Mouse (Mus musculus): ENCODE measurements at regions not wholly inside any gene's neighbourhood (a gene's known extent, or its start where the extent isn't known, plus 50 kb on each side); places are given as distances from the start of the nearest gene placed in this dataset.
"Not testable (repeated sequence)": the region's sequence is repeated elsewhere in the genome, so short reads cannot be mapped to it uniquely, and the experiment has no call there.

DNA sequence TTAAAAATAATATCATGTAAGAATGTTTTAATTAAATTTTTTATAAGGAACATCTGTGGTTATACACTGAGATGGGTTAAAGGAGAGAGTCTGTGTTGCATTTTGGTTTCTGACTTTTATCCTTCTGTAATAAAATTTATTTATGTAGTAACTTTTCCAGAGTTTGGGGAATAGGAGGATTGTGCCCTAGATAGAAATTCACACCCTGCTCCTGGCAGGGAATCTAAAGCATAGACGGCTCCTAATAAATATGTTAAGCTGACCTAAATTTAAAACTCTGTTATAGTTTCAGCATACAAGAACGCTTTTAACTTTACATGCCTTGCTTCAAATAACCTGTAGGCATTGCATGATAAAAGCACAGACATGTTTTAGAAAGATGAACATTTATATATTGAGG is 618.7 kb upstream of the Negr1 start:
- H3K36me3 ChIP-seq (ENCODE audit: control insufficient read depth, insufficient read depth), result no peaks in the 10 kb centered on the region
- no peak overlapping the region for H3K4me2 ChIP-seq (ENCODE audit: low read length)
- H3K27me3 ChIP-seq (replicated peaks; ENCODE audit: control insufficient read depth, insufficient read depth, low read length), result no peaks in the 10 kb centered on the region
- ATAC-seq, result no peak
- no peak overlapping the region for H3K27ac ChIP-seq (ENCODE audit: low read length)
- no peaks in the 10 kb centered on the region for H3K4me1 ChIP-seq (replicated peaks; ENCODE audit: control insufficient read depth, insufficient read depth, low read length)
- H3K9ac ChIP-seq (replicated peaks; ENCODE audit: low read depth, low read length), result no peak overlapping the region
- H3K9me3 ChIP-seq (ENCODE audit: control insufficient read depth, low read length), result no peaks in the 10 kb centered on the region
- 86% methylated on average over 2 of the region's 2 CpGs for WGBS
- no peak overlapping the region for H3K4me3 ChIP-seq (replicated peaks; ENCODE audit: low read length)

- no peaks in the 10 kb centered on the region for H3K9me3 ChIP-seq (ENCODE audit: control insufficient read depth, low read length)
- no peak overlapping the region for H3K9ac ChIP-seq (replicated peaks; ENCODE audit: low read depth, low read length)
- no peak for ATAC-seq
- no peak overlapping the region for H3K27ac ChIP-seq (ENCODE audit: low read length)
- no peaks in the 10 kb centered on the region for H3K36me3 ChIP-seq (ENCODE audit: control insufficient read depth, insufficient read depth)
- H3K4me3 ChIP-seq (replicated peaks; ENCODE audit: low read length), result no peak overlapping the region
- no peak overlapping the region for H3K4me2 ChIP-seq (ENCODE audit: low read length)
- no peaks in the 10 kb centered on the region for H3K4me1 ChIP-seq (replicated peaks; ENCODE audit: control insufficient read depth, insufficient read depth, low read length)
- no peaks in the 10 kb centered on the region for H3K27me3 ChIP-seq (replicated peaks; ENCODE audit: control insufficient read depth, insufficient read depth, low read length)
- 13% methylated on average over 2 of the region's 2 CpGs for WGBS
Measured at GRCm38 (mm10) chr3:155944042-155944735, 617.4 kb upstream of the Negr1 start.

DNA sequence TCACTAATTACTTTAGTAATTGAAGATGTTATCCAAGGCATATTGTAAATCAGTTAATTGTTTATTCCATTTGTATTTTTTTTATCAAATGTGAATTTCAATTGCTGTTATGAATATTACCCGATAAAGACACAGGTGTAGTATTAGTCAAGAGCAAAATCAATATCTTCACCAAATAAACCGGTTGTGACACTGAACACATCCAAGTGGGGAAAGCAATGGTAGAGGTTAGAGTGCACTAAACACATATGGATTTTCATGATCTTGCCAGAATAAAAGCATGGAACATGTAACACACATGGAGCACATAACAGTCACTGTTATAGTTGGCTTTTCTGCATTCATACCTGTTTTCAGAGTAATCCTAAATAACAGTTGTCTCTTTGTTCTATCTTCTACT is 616.4 kb upstream of the Negr1 start:
- WGBS, result 96% methylated on average over 2 of the region's 2 CpGs
- no peaks in the 10 kb centered on the region for H3K4me1 ChIP-seq (replicated peaks; ENCODE audit: control insufficient read depth, insufficient read depth, low read length)
- H3K9ac ChIP-seq (replicated peaks; ENCODE audit: low read depth, low read length), result no peak overlapping the region
- no peak overlapping the region for H3K4me2 ChIP-seq (ENCODE audit: low read length)
- H3K9me3 ChIP-seq (ENCODE audit: control insufficient read depth, low read length), result no peaks in the 10 kb centered on the region
- H3K27me3 ChIP-seq (replicated peaks; ENCODE audit: control insufficient read depth, insufficient read depth, low read length), result no peaks in the 10 kb centered on the region
- H3K36me3 ChIP-seq (ENCODE audit: control insufficient read depth, insufficient read depth), result no peaks in the 10 kb centered on the region
- no peak overlapping the region for H3K4me3 ChIP-seq (replicated peaks; ENCODE audit: low read length)
- no peak overlapping the region for H3K27ac ChIP-seq (ENCODE audit: low read length)
- no peak for ATAC-seq

GRCm38 (mm10) chr3:155962496-155962895 is 599.1 kb upstream of the Negr1 start:
- not testable (repeated sequence) for H3K27me3 ChIP-seq (replicated peaks; ENCODE audit: control insufficient read depth, insufficient read depth, low read length); H3K9me3 ChIP-seq (ENCODE audit: control insufficient read depth, low read length); ATAC-seq; H3K27ac ChIP-seq (ENCODE audit: low read length); H3K4me3 ChIP-seq (replicated peaks; ENCODE audit: low read length); H3K36me3 ChIP-seq (ENCODE audit: control insufficient read depth, insufficient read depth); H3K9ac ChIP-seq (replicated peaks; ENCODE audit: low read depth, low read length); H3K4me1 ChIP-seq (replicated peaks; ENCODE audit: control insufficient read depth, insufficient read depth, low read length); H3K4me2 ChIP-seq (ENCODE audit: low read length)
- WGBS, result 43% methylated on average over 2 of the region's 2 CpGs

DNA sequence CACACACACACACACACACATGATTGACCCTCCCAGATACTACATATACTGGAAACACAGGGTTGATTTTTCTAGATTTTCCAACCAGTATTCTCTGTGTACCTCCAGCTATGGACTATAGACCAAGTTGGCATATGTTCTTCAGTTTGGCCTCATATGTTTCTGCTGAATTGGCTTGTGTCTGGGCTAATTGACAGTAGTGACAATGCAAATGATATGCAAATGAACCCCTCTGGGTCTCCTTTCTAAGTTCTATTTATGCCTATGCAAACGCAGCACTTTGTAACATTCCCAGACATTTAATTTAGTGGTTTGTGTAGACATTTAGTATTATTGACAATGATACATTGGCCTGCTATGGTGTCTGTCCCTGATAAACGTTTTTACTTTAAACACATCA is 582.0 kb upstream of the Negr1 start:
- Histone ChIP-seq H3K4me1 (replicated peaks; ENCODE audit: control insufficient read depth, insufficient read depth, low read length) (peaks cover 3% of the 10 kb centered on the region; the same call in 1 of the 2 replicates), H3K27ac (ENCODE audit: low read length) (no peak overlapping the region), H3K4me3 (replicated peaks; ENCODE audit: low read length) (no peak overlapping the region), H3K4me2 (ENCODE audit: low read length) (no peak overlapping the region), H3K36me3 (ENCODE audit: control insufficient read depth, insufficient read depth) (no peaks in the 10 kb centered on the region), H3K27me3 (replicated peaks; ENCODE audit: control insufficient read depth, insufficient read depth, low read length) (no peaks in the 10 kb centered on the region), H3K9me3 (ENCODE audit: control insufficient read depth, low read length) (no peaks in the 10 kb centered on the region), H3K9ac (replicated peaks; ENCODE audit: low read depth, low read length) (no peak overlapping the region)
- WGBS, result 12% methylated on average over 2 of the region's 2 CpGs
- ATAC-seq, result peak; percentile 79

DNA sequence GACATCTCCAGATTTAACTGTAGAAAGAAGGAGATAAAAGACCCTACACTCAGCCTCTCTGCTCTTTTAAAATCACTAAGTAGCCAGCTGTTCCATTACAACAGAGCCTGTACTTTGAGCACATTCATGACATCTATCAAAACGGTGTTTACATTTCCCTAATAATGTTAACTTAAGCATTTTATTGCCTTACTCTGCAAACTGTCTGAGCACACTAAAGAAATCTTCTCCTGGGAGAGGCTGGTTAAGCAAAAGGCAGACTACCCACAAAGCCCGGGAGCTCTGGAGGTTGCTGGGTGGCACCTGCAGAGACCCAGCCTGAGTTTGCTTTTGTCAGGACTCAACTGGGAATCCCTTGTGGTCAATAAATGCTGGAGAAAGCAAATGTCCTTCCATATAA is 567.5 kb upstream of the Negr1 start:
- no peaks in the 10 kb centered on the region for H3K27me3 ChIP-seq (replicated peaks; ENCODE audit: control insufficient read depth, insufficient read depth, low read length)
- no peak overlapping the region for H3K27ac ChIP-seq (ENCODE audit: low read length)
- H3K36me3 ChIP-seq (ENCODE audit: control insufficient read depth, insufficient read depth), result no peaks in the 10 kb centered on the region
- no peak overlapping the region for H3K4me2 ChIP-seq (ENCODE audit: low read length)
- H3K9me3 ChIP-seq (ENCODE audit: control insufficient read depth, low read length), result no peaks in the 10 kb centered on the region
- H3K4me3 ChIP-seq (replicated peaks; ENCODE audit: low read length), result no peak overlapping the region
- 57% methylated on average over 2 of the region's 2 CpGs for WGBS
- H3K9ac ChIP-seq (replicated peaks; ENCODE audit: low read depth, low read length), result no peak overlapping the region
- ATAC-seq, result no peak
- H3K4me1 ChIP-seq (replicated peaks; ENCODE audit: control insufficient read depth, insufficient read depth, low read length), result no peaks in the 10 kb centered on the region

DNA sequence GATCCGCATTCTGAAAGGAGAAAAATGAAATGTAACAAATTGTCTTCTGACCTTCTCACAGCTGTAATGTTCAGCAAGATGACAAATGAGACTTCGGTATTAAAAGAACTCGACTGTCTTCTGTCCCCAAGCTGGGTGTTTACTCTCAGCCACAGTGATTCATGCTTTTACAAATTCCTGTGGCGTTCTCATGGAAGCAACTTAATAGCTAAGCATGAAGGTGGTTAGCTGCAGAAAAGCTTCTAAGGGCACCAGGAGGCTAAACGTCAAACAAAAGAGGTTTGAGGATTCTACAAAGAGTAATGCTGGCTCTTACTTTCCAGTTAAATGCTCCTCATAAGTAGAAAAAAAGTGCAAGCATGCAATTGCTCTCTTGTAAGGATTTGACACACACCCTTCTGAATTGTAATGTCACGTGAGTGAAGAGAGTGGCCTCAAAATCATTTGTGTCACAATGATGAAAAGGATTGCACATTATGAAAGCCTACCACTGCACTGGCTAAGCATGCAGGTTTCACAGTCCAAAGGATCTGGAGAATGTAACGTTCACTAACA is 543.8 kb upstream of the Negr1 start:
- no peak overlapping the region for H3K4me3 ChIP-seq (replicated peaks; ENCODE audit: low read length)
- H3K27me3 ChIP-seq (replicated peaks; ENCODE audit: control insufficient read depth, insufficient read depth, low read length), result no peaks in the 10 kb centered on the region
- WGBS, result 29% methylated on average over 7 of the region's 7 CpGs
- H3K4me2 ChIP-seq (ENCODE audit: low read length), result no peak overlapping the region
- ATAC-seq, result no peak
- H3K36me3 ChIP-seq (ENCODE audit: control insufficient read depth, insufficient read depth), result no peaks in the 10 kb centered on the region
- H3K9me3 ChIP-seq (ENCODE audit: control insufficient read depth, low read length), result no peaks in the 10 kb centered on the region
- no peak overlapping the region for H3K27ac ChIP-seq (ENCODE audit: low read length)
- no peaks in the 10 kb centered on the region for H3K4me1 ChIP-seq (replicated peaks; ENCODE audit: control insufficient read depth, insufficient read depth, low read length)
- no peak overlapping the region for H3K9ac ChIP-seq (replicated peaks; ENCODE audit: low read depth, low read length)

DNA sequence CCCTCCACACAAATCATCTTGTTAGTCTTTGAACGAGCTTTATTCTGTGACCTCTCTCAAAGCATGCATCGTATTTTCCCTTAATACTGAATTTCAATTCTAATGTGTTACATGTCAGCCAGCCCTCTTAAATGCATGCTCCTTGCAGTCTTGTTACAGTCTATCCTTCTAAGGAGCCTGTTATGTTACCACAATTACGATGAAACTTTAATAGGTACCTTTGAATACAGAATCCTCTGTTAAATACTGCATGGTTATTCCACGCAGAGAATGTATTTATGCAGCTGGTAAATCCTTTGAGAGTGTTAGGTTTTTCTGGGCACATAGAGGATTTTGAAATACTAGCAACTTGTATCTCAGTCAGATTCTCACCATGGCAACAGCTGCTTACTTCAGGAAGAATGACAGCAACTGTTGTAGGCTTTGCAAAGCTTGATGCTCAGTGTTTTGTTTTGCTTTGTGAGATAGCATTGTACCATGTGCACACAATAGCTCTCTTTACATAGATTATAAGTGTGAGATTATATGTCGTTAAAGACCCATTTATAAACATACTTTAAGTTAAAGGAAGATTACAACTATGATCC is 532.9 kb upstream of the Negr1 start:
- no peak overlapping the region for H3K4me3 ChIP-seq (replicated peaks; ENCODE audit: low read length)
- H3K27me3 ChIP-seq (replicated peaks; ENCODE audit: control insufficient read depth, insufficient read depth, low read length), result no peaks in the 10 kb centered on the region
- H3K27ac ChIP-seq (ENCODE audit: low read length), result 0 out of 2 replicates have a peak overlapping the region, but pooled peaks have one; percentile 9
- 27% methylated on average over 5 of the region's 5 CpGs for WGBS
- no peak overlapping the region for H3K4me2 ChIP-seq (ENCODE audit: low read length)
- H3K4me1 ChIP-seq (replicated peaks; ENCODE audit: control insufficient read depth, insufficient read depth, low read length), result peaks cover 7% of the 10 kb centered on the region
- H3K9ac ChIP-seq (replicated peaks; ENCODE audit: low read depth, low read length), result no peak overlapping the region
- no peaks in the 10 kb centered on the region for H3K9me3 ChIP-seq (ENCODE audit: control insufficient read depth, low read length)
- peak; percentile 80 for ATAC-seq
- no peaks in the 10 kb centered on the region for H3K36me3 ChIP-seq (ENCODE audit: control insufficient read depth, insufficient read depth)

GRCm38 (mm10) chr3:156070257-156070656 is 491.3 kb upstream of the Negr1 start:
- H3K4me2 ChIP-seq (ENCODE audit: low read length), result no peak overlapping the region
- no peak overlapping the region for H3K27ac ChIP-seq (ENCODE audit: low read length)
- no peaks in the 10 kb centered on the region for H3K27me3 ChIP-seq (replicated peaks; ENCODE audit: control insufficient read depth, insufficient read depth, low read length)
- no peaks in the 10 kb centered on the region for H3K9me3 ChIP-seq (ENCODE audit: control insufficient read depth, low read length)
- no peak overlapping the region for H3K9ac ChIP-seq (replicated peaks; ENCODE audit: low read depth, low read length)
- no peak overlapping the region for H3K4me3 ChIP-seq (replicated peaks; ENCODE audit: low read length)
- WGBS, result 82% methylated on average over 4 of the region's 4 CpGs
- no peak for ATAC-seq
- H3K36me3 ChIP-seq (ENCODE audit: control insufficient read depth, insufficient read depth), result no peaks in the 10 kb centered on the region
- no peaks in the 10 kb centered on the region for H3K4me1 ChIP-seq (replicated peaks; ENCODE audit: control insufficient read depth, insufficient read depth, low read length)
